Mouse (Mus musculus): ENCODE measurements around the gene Cacna2d1. TPM values are rescaled to one million over a fixed set of nuclear protein-coding genes. Genes with fewer than 3 reads are reported as not detected.

Gene Cacna2d1
- total and polyA plus RNA-seq, 3 experiments: 0.08 to 0.13 TPM; not detected in 1

DNA sequence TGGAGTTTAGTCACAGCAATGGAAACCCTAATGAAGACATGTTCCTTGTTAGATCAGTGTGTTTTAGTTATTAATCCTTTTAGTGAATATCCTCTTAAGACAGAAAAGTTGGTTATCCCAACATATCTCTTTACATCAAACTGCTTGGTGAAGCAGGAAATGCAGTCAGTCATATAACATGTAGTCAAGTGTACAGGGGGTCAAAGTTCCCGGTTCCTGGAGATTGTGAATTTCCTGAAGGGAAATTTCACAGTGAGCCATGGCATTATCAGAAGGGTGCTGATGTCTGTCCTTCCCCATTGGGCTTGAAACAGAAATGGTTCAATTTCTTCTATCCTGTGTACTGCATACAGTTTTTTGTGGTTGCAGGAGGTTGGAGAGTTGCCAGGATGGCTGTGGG is 25.3 kb downstream of the Cacna2d1 start:
- H3K79me2 ChIP-seq (ENCODE audit: control insufficient read depth, insufficient read depth, low read length, poor library complexity): no peaks in the 10 kb centered on the region
- no peaks in the 10 kb centered on the region for H3K27me3 ChIP-seq (ENCODE audit: control insufficient read depth in 1 of 2, insufficient read depth in 2 of 2, low read length in 2 of 2)
- H3K4me1 ChIP-seq (ENCODE audit: control insufficient read depth in 1 of 2, insufficient read depth in 2 of 2, low read length in 2 of 2): no peaks in the 10 kb centered on the region
- no peak overlapping the region for H3K27ac ChIP-seq (ENCODE audit: control insufficient read depth, low read depth, low read length)
- no peak overlapping the region for H3K4me3 ChIP-seq (ENCODE audit: control insufficient read depth in 1 of 2, insufficient read depth in 1 of 2, low read depth in 2 of 2, low read length in 2 of 2)
- H3K9ac ChIP-seq (ENCODE audit: control insufficient read depth, low read depth, low read length, poor library complexity, severe bottlenecking): no peak overlapping the region
- TF ChIP-seq POLR2AphosphoS5 (IDR thresholded peaks at IDR 0.05; ENCODE audit: borderline replicate concordance, low read depth, low read length) (no peak), TBP (IDR thresholded peaks at IDR 0.05; ENCODE audit: low read depth, low read length) (no peak), USF2 (IDR thresholded peaks at IDR 0.05; ENCODE audit: borderline replicate concordance in 1 of 2, insufficient read depth in 1 of 2, low read depth in 1 of 2, low read length in 2 of 2) (no peak), CHD2 (IDR thresholded peaks at IDR 0.05; ENCODE audit: low read length) (no peak), MYB (IDR thresholded peaks at IDR 0.05; ENCODE audit: low read depth, low read length) (no peak), ETS1 (IDR thresholded peaks at IDR 0.05; ENCODE audit: low read depth, low read length) (no peak), SMC3 (IDR thresholded peaks at IDR 0.05; ENCODE audit: low read depth, low read length) (no peak), ZC3H11A (IDR thresholded peaks at IDR 0.05; ENCODE audit: low read depth, low read length) (no peak), POLR2AphosphoS2 (IDR thresholded peaks at IDR 0.05; ENCODE audit: low read length) (no peak), NRF1 (IDR thresholded peaks at IDR 0.05; ENCODE audit: insufficient read depth, low read depth, low read length, poor library complexity, severe bottlenecking) (no peak), GATA1 (IDR thresholded peaks at IDR 0.05; ENCODE audit: low read depth, low read length) (no peak), JUND (IDR thresholded peaks at IDR 0.05; ENCODE audit: low read depth, low read length) (no peak)
- no peaks in the 10 kb centered on the region for H3K9me3 ChIP-seq (replicated peaks; ENCODE audit: insufficient read depth, low read length)
- no peak for DNase-seq (ENCODE audit: low read depth, low spot score)
- no peaks in the 10 kb centered on the region for H3K36me3 ChIP-seq (ENCODE audit: control insufficient read depth in 1 of 2, insufficient read depth in 2 of 2, low read length in 2 of 2)

DNA sequence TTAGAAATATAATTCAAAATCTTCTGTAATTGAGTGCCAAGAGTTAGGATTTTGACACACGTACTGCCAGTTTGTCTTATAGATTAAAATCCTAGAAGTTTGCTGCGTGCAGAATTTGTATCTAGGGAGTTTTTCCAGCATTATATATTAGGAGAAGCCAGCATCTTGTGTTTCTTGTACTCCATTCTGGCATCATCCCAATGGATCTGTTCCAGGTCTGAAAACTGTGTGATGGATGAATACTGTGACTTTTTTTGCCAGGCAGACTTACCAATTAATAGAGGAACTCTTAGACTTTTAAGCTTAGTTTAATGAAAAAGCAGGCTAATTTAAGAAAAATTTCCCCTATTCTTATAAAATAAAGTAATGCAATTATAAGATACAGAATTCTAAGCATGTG is 27.4 kb downstream of the Cacna2d1 start:
- Histone ChIP-seq H3K27me3 (ENCODE audit: control insufficient read depth in 1 of 2, insufficient read depth in 2 of 2, low read length in 2 of 2) (no peaks in the 10 kb centered on the region), H3K36me3 (ENCODE audit: control insufficient read depth in 1 of 2, insufficient read depth in 2 of 2, low read length in 2 of 2) (no peaks in the 10 kb centered on the region), H3K9me3 (replicated peaks; ENCODE audit: insufficient read depth, low read length) (no peaks in the 10 kb centered on the region), H3K79me2 (ENCODE audit: control insufficient read depth, insufficient read depth, low read length, poor library complexity) (no peaks in the 10 kb centered on the region), H3K4me3 (ENCODE audit: control insufficient read depth in 1 of 2, insufficient read depth in 1 of 2, low read depth in 2 of 2, low read length in 2 of 2) (no peak overlapping the region), H3K27ac (ENCODE audit: control insufficient read depth, low read depth, low read length) (no peak overlapping the region), H3K9ac (ENCODE audit: control insufficient read depth, low read depth, low read length, poor library complexity, severe bottlenecking) (no peak overlapping the region), H3K4me1 (ENCODE audit: control insufficient read depth in 1 of 2, insufficient read depth in 2 of 2, low read length in 2 of 2) (no peaks in the 10 kb centered on the region)
- TF ChIP-seq GATA1 (IDR thresholded peaks at IDR 0.05; ENCODE audit: low read depth, low read length) (no peak), ELF1 (IDR thresholded peaks at IDR 0.05; ENCODE audit: low read depth, low read length) (no peak), KAT2A (conservative IDR thresholded peaks at IDR 0.05; ENCODE audit: low read depth, low read length) (no peak), NELFE (IDR thresholded peaks at IDR 0.05; ENCODE audit: low read depth, low read length) (no peak), NRF1 (IDR thresholded peaks at IDR 0.05; ENCODE audit: insufficient read depth, low read depth, low read length, poor library complexity, severe bottlenecking) (no peak), TCF12 (IDR thresholded peaks at IDR 0.05; ENCODE audit: low read depth, low read length) (no peak), POLR2A (IDR thresholded peaks at IDR 0.05; ENCODE audit: control insufficient read depth in 1 of 2, insufficient read depth in 1 of 2, low read depth in 1 of 2, low read length in 2 of 2, poor library complexity in 1 of 2) (no peak), HCFC1 (IDR thresholded peaks at IDR 0.05; ENCODE audit: low read depth, low read length) (no peak), CHD2 (IDR thresholded peaks at IDR 0.05; ENCODE audit: low read length) (no peak), ZMIZ1 (IDR thresholded peaks at IDR 0.05; ENCODE audit: low read depth, low read length) (no peak), POLR2AphosphoS5 (IDR thresholded peaks at IDR 0.05; ENCODE audit: borderline replicate concordance, low read depth, low read length) (no peak), CHD1 (IDR thresholded peaks at IDR 0.05; ENCODE audit: low read depth, low read length) (no peak), GABPA (IDR thresholded peaks at IDR 0.05; ENCODE audit: low read depth, low read length) (no peak), UBTF (IDR thresholded peaks at IDR 0.05; ENCODE audit: borderline replicate concordance, insufficient read depth, low read depth, low read length) (no peak), RAD21 (IDR thresholded peaks at IDR 0.05; ENCODE audit: low read depth, low read length) (no peak), EP300 (IDR thresholded peaks at IDR 0.05; ENCODE audit: low read depth in 1 of 2, low read length in 2 of 2) (no peak), SMC3 (IDR thresholded peaks at IDR 0.05; ENCODE audit: low read depth, low read length) (no peak), MYC (IDR thresholded peaks at IDR 0.05; ENCODE audit: low read depth, low read length) (no peak)
- no peak for DNase-seq (ENCODE audit: low read depth, low spot score)
